Mouse (Mus musculus) heart, adult 2 months (tissue): ENCODE measurements around the gene 5330417H12Rik.

Experiments used
- CTCF ChIP-seq: fragments of 200-600 bp; IDR thresholded peaks from 2 replicates; pipeline ENCODE4 v1.8.1; 2022; ENCODE audit warnings: antibody characterized with exemption, mild to moderate bottlenecking, moderate library complexity
- EP300 ChIP-seq: fragments of 200-500 bp; IDR thresholded peaks from 2 replicates; pipeline ENCODE4 v1.6.1; 2011; ENCODE audit warnings: low read depth, low read length, control low read depth; ENCODE audit not compliant: insufficient read depth
- POLR2A ChIP-seq: fragments of 200-500 bp; IDR thresholded peaks from 2 replicates; pipeline ENCODE4 v1.6.1; 2011; ENCODE audit warnings: mild to moderate bottlenecking, low read depth, low read length, control low read depth; ENCODE audit not compliant: insufficient read depth

GRCm38 (mm10) chr7:107609622-107610255 lies 15.2 kb downstream of the 5330417H12Rik start:
- TF ChIP-seq EP300 (no peak), CTCF (no peak), POLR2A (no peak)
